Mouse (Mus musculus): ENCODE data around the gene Hexim2.

Gene Hexim2

DNA sequence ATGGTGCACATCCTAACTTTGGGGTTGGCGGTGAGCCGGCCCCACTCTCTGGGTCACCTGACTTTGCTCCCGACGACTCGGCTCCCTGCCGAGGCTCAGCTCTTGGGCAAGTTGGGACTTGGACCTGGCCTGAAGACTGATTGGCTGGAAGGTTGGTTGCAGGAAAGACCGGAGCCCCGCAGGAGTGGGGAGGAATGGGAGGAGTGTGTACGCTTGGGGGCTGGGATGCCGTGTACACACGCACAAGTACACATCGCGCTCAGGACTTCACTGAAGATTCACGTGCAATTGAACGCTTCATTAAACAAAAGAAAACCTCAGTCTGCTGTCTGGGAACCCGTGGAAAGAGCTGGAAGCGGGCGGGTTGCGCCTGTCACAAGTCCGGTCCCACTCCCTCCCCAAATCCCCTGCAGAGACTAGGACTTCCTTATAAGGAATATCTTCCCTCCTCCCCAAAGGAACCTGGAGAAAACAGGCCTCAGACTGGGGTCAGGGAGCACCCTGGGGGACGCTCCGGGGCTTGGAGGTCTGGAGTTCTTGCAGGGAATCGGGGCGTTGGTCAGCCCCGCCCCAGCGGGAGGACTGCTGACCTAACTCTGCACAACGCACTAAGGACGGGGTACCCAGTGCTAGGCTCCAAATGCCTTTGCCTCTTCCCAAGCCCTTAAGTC lies 20.2 kb upstream of the Hexim2 start:
- DNase-seq (ENCODE audit: low read depth, low spot score), result no peak

DNA sequence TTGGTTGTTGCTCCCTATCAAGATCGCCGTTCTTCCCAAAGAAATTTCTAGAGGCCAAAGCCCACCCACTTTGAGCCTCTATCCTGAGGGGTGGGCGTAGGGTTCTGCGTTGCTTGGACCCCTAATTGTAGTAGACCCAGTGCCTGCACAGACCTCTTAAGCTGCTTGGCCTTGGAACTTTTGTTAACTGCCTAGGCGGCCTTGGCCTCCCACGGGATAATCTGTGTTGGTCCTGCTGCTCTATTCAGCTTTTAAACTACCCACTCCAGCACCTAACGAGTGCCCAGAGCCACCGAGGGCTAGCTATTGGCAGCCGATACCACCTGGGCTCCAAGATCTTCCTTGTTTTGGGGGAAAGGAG lies 19.7 kb upstream of the Hexim2 start:
- DNase-seq (ENCODE audit: low read depth, low spot score), result no peak

DNA sequence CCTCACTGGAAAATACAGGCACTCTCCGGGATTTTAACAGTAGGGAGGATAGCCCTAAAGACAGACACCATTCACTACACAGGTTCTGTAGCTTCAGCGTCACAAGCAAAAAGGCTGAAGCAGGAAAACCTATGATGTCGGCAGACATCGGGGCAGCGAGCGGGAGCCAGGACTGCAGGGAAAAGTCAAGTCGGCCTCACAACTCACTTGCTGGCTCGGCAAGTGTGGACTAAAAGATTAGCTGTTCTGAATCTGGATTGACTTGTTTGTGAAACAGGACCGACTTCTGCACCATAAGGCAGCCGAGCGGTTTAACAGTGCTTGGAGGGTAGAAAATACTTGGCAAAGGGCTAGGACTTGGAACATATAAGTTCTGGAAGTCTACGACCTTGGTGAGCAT lies 19.2 kb upstream of the Hexim2 start:
- no peak for DNase-seq (ENCODE audit: low read depth, low spot score)

DNA sequence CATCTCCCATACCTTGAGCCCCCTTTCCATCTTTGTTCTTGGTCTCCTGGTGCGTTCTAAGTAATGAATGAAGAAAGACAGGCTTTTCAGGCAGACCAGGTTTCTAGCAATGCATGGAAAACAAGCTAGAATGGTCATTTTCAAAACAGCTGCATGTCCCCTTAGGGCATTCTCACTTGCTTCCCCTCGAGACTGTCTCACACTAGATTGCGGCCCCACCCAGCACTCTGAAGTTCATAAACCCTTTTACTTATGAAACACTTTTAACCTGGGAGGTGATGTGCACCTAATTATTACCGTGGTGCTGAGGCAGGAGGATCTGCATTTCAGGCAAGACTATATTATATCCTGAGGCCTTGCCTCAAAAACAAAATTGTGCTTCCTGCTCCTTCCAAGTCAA lies 18.5 kb upstream of the Hexim2 start:
- DNase-seq (ENCODE audit: low read depth, low spot score), result peak; percentile 19

DNA sequence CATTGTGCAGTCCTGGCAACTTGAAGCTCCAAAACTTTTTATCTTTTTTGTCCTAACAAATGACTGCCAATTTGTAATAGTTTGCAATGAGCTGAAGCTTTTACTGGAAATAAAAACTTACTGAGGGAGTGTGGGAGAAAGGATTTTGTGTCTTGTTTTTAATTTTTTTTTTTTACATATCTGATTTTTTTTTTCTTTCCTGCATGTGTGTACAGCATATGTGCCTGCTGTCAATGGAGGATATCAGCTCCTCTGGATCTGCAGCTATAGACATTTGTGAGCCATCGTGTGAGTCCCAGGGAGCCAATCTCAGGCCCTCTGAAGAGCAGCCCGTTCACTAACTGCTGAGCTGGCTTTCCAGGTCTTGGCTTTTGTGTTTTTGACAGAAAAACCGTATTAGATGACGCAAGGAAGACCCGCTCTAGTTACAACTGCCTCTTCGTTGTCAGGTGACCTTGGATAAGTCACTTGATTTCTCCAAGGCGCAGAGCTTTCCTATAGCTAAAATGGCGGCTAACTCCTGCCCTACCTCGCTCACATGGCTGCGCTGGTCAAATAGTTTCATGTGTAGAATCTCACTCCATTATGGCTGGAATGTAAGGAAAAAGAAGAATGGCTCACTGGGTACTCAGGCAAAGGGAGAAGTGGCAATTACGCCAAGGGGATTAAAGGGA lies 17.8 kb upstream of the Hexim2 start:
- peak; percentile 35 for DNase-seq (ENCODE audit: low read depth, low spot score)

DNA sequence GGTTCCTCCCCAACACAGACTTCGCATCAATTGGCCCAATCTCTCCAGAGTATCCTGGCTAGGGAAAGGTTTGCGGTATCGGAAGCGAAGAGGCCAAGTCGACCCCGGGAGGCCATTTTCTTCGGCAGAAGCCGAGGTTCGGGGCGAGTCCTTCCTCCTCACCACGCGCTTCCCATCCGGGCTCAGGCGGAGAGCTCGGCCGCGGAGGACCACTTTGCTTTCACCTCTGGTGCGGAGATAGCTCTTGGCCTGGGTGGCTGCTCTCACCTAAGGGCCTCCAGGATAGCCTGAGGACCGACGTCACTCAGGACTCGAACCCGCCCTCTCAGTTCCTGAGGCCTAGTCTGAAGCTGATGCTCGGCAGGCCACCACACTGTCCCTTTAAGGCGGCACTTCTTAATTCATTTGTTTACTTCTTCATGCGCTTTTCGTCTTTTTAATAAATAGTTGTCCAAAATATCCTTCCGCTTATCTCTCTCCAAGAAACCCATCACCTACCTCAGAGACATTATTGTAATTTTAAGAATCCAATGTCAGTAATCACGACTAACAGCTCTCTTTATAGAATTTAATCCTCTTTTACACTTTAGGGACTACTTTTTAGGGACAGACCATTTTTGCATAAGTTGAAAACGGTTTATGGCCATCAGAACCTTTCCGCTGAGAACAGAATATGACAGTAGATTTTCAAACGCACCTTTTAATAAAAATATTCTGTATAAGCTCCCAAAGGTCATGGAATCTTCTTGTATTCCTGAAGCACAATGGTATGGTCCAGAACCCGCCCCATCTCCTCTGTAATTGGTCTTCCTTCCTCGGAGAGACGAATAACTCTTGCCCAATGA lies 16.8 kb upstream of the Hexim2 start:
- peak; percentile 94 for DNase-seq (ENCODE audit: low read depth, low spot score)

DNA sequence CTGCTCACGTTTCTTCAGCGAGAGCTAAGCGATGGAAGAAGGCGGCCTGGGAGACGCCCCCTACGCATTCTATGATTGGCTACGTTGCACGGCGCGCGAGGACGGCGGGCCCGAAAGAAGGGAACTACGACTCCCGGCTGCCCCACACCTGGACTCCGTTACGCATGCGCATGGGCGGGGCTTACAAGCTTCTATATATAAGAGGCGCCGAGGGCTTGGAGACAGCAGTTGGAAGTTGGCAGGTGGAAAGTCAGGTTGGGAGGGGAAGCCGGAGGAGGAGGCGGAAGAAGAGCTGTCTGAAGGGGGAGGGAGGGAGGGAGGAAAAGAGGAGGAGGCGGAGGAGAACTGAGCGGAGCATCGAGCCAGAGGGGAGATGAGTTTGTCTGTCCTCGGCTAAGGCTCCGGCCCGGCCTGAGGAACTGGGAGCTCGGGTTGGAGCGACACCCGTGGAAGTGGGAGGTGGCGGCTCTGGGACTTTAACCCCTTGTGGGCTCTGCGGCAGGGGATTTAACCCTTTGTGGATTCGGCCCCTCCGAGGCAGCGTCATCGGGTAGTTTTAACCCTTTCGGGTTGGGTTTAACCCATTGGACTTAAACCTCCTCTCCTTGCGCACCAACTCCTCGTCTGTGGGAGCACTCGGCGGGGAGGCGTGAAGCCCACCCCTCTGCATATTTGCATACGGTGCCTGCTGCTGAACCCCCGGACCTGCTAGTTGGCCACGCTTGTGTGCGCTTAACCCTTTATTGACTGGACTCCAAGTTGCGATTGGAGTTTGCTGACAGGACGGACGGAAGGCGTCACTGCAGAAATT lies 16.0 kb upstream of the Hexim2 start, which contains the start of gene Hexim1:
Gene Hexim1, plus strand, starts transcription at position 224 of the 811 bp plus-strand sequence.
- peak; percentile 100 for DNase-seq (ENCODE audit: low read depth, low spot score)

DNA sequence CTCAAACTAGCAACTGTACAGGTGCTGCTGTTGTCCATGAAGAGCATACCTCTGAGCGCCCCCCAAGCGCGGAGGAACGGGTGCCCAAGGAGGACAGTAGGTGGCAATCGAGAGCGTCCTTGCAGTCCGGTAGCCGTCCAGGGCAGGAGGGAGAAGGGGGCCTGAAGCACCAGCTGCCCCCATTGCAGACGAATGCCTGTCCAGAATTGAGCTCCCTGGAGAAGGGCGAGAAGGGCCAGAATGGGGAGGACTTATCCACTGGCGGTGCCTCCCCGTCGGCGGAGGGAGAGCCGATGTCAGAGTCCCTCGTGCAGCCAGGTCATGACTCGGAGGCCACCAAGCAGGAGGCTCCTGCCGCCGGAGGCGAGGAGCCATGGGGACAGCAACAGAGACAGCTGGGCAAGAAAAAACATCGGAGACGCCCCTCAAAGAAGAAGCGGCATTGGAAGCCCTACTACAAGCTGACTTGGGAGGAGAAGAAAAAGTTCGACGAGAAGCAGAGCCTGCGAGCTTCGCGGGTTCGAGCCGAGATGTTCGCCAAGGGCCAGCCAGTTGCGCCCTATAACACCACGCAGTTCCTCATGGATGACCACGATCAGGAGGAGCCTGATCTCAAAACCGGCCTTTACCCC lies 15.2 kb upstream of the Hexim2 start:
- DNase-seq (ENCODE audit: low read depth, low spot score), result peak; percentile 85

DNA sequence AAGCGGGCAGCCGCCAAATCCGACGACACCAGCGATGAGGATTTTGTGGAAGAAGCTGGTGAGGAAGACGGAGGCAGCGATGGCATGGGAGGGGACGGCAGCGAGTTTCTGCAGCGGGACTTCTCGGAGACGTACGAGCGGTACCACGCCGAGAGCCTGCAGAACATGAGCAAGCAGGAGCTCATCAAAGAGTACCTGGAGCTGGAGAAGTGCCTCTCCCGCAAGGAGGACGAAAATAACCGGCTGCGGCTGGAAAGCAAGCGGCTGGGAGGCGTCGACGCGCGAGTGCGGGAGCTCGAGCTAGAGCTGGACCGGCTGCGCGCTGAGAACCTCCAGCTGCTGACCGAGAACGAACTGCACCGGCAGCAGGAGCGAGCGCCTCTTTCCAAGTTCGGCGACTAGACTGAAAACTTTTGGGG lies 14.6 kb upstream of the Hexim2 start:
- DNase-seq (ENCODE audit: low read depth, low spot score), result peak; percentile 50

DNA sequence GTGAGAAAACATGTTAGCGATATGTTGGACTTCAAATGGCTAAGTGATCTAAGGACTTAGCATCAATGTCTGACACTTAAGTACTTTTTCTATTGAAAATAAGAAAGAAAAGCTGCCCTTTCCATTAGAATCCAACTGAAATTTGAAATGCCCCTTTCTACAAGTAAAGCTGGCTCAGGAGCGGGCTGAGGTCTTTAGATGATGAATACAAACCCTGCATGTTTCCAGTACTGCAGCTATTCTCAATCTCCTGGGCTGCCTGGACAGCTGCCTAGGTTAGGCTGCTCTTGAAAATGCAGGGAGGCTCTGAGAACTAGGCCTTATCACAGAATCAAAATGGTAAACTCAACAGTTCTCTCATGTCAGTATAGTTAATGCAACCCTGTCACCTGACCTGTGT lies 13.4 kb upstream of the Hexim2 start:
- DNase-seq (ENCODE audit: low read depth, low spot score), result peak; percentile 22

DNA sequence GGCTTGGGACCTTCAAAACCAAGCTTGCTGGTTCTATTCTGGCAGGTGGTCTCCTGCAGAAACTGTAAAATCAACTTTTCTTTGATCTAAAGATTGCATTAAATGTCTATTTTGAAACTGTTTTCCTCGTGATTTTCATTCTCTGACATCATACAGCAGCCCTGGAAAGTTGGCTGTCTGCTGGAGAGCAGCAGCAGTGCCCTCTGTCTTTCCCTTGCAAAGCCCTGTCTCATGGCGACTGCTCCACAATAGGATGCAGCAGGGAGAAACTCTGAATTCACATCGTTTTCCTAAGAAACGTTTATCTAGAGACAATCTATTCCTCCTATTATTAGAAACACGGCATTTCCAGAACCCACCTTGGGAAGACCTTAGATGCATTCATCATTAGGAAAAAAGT lies 12.6 kb upstream of the Hexim2 start:
- peak; percentile 40 for DNase-seq (ENCODE audit: low read depth, low spot score)

DNA sequence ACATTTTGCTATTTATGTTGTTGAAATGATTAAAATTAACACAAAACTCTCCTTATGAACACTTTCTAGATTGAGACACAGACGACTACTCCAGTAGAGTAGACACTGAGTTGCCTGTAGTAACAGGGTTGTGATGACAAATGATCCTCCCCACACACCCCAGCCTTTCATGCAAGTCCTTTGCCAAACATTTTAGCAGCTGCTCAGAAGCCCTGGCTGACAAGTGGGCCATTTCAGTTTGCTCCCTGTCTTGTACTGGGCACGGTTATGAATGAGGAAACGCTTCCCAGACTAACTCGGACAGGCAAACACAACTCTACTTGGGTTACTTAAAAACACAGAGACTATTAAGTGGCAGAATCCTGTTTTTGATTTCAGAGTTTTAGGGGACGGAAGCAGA lies 11.9 kb upstream of the Hexim2 start:
- peak; percentile 17 for DNase-seq (ENCODE audit: low read depth, low spot score)

DNA sequence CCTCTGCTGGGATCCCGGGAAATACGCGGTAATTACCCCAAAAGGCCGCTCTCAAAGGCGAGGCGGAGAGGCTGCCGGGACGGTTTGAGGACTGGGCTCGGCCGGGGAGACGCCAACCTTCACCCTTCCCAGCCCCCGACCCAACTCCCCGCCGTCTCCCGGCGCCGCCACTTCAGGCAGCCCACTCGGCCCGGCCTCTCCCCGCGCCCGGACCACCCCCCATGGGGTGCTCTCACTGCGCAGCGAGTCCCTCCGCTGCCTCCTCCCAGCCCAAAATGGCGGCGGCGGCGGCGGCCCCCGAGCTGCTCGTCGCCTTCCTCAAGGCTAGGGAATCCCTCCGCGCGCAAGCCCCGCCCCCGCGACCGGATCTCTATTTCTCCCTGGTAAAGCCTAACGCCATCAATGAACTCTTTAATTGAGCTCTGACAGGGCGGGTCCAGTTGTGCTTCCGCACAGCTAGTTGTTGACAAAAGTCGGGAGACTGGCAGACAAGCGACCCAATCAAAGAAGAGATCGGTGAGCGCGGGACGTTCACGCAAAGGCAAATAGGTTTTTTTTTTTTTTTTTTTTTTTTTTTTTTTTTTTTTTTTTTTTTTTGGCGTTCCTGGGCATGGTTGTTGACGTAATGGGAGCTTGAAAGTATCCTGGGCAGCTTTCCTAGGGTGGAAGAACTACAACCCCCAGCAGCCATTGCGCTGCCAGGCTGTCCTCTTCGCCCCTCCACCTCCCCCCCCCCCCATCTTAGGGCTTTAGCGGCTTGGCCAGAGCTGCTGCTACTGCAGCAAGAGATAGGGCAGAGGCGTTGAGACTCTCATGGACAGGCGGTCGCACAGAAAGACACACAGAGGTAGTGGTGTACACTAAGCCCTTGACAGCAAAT lies 587 bp downstream of the Hexim2 start:
- peak; percentile 100 for DNase-seq (ENCODE audit: low read depth, low spot score)

DNA sequence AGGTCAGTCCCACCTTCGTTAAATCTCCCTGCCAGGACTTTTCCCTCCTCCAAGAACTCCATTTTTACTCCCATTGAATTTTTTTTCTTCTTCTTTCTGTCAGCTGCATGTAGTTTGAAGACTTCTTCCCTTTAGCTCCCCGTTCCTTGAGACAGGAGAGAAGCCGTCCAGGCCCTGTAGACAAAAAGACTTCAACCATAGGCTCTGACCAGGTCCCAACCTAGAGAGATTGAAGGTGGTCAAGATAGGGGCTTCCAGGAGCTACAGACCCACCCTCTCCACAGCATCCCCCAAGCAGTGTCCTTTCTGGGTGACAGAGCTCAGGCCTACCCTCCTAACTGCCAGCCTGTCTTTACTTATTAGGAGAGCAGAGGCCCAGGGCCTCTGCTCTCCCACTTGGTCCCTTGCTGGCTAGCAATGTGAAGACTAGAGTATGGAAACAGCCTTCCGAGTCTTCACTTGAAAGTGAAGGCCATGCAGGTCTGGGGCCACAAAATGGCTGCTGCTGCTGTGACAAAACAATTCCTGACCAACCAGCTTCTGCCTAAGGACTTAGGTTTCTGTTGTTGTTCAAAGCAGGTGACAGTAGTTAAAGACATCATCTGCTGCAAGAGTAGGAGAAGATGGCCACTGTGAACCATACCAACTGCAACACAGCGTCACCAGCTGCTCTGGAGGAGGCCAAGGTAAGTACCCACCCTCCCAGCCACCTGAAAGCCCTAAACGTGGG lies 1.4 kb downstream of the Hexim2 start:
- DNase-seq (ENCODE audit: low read depth, low spot score), result no peak

DNA sequence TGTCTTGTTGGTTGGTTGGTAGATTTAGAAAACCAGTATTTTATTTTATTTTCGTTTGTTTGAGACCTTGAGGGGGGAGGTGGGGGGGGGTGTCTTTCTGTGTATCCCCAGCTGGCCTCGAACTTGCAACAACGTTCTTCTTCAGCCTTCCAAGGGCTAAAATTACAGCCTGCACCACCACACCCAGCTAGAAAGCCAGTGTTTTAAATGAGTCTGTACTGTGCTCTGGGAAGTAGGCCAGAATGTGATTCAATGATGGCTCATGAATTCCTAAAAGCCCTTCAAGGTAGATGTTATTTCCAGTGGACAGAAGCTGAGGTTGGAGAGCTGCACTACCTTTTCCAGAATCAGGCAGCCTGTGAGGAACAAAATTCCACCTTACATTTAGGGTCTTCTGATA lies 2.0 kb downstream of the Hexim2 start:
- peak; percentile 97 for DNase-seq (ENCODE audit: low read depth, low spot score)

DNA sequence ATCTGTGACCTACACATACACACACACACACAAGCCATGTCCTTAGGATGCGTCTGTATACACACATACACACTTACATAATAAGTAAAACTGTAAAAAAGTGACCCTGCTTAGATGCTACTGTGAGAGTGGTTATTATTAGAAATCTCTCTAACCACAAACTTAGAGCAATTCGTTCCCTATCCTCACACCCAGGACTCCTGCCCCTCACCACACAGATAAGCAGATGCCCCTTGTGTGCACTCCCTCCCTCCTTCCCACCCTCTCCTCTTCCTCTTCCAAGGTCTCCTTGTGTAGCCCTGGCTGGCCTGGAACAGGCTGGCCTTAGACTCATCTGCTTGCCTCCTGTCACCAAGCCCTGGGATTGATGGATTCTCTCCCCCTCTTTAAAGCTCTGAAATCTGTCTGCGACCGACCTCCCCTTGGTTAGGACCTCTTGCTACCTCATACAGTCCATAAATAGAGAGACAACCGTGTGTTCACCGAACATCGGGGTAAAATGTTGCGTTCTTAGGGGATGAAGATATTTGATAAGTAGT lies 3.9 kb downstream of the Hexim2 start:
- DNase-seq (ENCODE audit: low read depth, low spot score), result no peak

DNA sequence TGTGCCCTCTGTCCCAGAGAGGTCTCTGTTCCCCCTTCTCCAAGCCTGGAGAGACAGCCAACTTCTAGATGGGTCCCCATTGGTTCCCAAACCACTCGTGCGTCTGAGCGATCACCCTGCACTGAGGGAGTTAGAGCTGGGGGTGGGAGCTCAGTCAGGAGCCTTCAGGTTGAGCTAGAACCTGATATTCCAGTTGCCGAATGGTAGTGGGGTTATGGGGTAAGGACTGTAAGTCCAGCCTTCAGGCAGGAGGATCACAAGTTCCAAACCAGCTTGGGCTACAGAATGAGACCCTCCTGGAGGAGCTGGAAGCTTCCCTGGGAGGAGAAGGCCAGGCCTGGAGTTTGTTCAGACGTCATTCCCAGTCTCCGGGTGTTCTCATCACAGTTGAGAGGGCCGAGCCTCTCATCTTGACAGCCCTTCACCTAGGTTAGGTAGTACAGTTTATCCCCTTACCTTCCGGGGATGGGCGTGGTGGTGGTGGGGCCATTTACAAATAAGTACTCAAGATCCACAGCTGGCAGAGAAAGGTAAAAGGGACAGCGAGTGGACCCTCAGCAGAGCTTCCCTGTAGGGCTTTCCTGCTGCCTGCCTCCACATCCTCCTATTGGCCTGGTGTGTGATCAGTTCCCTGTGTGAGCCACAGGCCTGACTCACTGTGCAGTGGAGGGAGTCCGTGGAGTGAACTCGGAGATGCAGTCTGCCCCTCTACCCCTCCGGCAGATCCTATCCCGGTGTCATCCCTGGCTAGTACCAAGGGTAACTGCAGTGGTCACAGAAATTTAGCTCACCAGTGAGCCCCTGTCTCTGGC lies 7.9 kb downstream of the Hexim2 start:
- peak; percentile 50 for DNase-seq (ENCODE audit: low read depth, low spot score)

DNA sequence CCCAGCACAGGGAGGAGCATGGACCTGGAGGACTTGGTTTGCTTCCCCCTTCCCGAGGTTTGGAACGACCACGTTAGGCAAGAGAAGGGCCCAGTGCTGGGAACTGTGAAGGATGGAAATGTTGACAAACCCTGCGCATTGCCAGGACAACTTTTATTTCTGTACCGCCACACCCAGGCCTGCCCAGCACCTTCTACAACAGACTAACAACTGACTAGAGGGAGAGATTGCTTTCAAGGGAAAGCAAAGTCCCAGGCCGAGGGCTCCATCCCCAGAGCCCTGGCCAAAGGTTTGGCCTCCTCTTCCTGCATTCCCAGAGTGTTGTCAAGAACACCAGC lies 8.5 kb downstream of the Hexim2 start:
- peak; percentile 56 for DNase-seq (ENCODE audit: low read depth, low spot score)
